Mouse (Mus musculus) erythroblast, embryonic 14.5 days (primary cell): ENCODE results near the gene Crtc3. TPM values are rescaled to one million over a fixed set of nuclear protein-coding genes. Genes with fewer than 3 reads are reported as not detected.

Experiments used
- H3K27me3 ChIP-seq: 2 replicates; pipeline ENCODE4 v1.6.1; 2012; ENCODE audit warnings: inconsistent platforms; ENCODE audit not compliant: control insufficient read depth
- H3K36me3 ChIP-seq: 2 replicates; pipeline ENCODE4 v1.6.1; 2012; ENCODE audit warnings: mild to moderate bottlenecking, inconsistent platforms; ENCODE audit not compliant: control insufficient read depth
- H3K4me1 ChIP-seq: 2 replicates; pipeline ENCODE4 v1.6.1; 2012; ENCODE audit warnings: inconsistent platforms; ENCODE audit not compliant: control insufficient read depth
- H3K4me3 ChIP-seq: replicated peaks from 2 replicates; pipeline ENCODE3; 2012; ENCODE audit warnings: moderate library complexity, mild to moderate bottlenecking, inconsistent platforms
- H3K9me3 ChIP-seq: 2 replicates; pipeline ENCODE4 v1.6.1; 2012; ENCODE audit warnings: low read length, inconsistent platforms, mixed read lengths; ENCODE audit not compliant: control insufficient read depth
- GATA1 ChIP-seq: IDR thresholded peaks from 2 replicates; pipeline ENCODE4 v1.6.1; 2012; ENCODE audit warnings: low read length, inconsistent platforms, mixed read lengths
- TAL1 ChIP-seq: IDR thresholded peaks from 3 replicates; pipeline ENCODE4 v1.6.1; 2012; ENCODE audit warnings: low read length, inconsistent platforms, mixed read lengths
- polyA plus RNA-seq: library from polyadenylated mRNA; stranded (reverse); fragments of >175 nt; gene quantifications from 2 replicates; pipeline ENCODE4 v1.2.3, GENCODE M21; 2012

Crtc3 gene
- polyA plus RNA-seq: 0.72 and 0.78 TPM in 2 replicates

GRCm38 (mm10) chr7:80688556-80689220 lies at the start of gene Crtc3:
Gene Crtc3 (minus strand): TSS chr7:80688877.
- Histone ChIP-seq H3K9me3 (no peaks in the 10 kb centered on the region), H3K4me3 (peak within 1 kb of the TSS; percentile 87), H3K27me3 (peaks cover 6% of the 10 kb centered on the region), H3K36me3 (no peaks in the 10 kb centered on the region), H3K4me1 (peaks cover 32% of the 10 kb centered on the region)
- TF ChIP-seq GATA1: no peak
- TF ChIP-seq TAL1: no peak

GRCm38 (mm10) chr7:80736199-80736598 lies 47.5 kb upstream of the Crtc3 start:
- peaks cover 23% of the 10 kb centered on the region for H3K36me3 ChIP-seq
- no peak for TF ChIP-seq GATA1
- no peak for TF ChIP-seq TAL1

GRCm38 (mm10) chr7:80732986-80733385 lies 44.3 kb upstream of the Crtc3 start:
- TF ChIP-seq TAL1 (no peak), GATA1 (no peak)
- no peaks in the 10 kb centered on the region for H3K9me3 ChIP-seq
- H3K4me1 ChIP-seq: peaks cover 15% of the 10 kb centered on the region
- no peak overlapping the region for H3K4me3 ChIP-seq
- H3K36me3 ChIP-seq: peaks cover 19% of the 10 kb centered on the region
- no peaks in the 10 kb centered on the region for H3K27me3 ChIP-seq

More at GRCm38 (mm10) chr7:80736199-80736598, 47.5 kb upstream of the Crtc3 start:
- Histone ChIP-seq H3K4me3 (no peak overlapping the region), H3K4me1 (peaks cover 4% of the 10 kb centered on the region), H3K9me3 (no peaks in the 10 kb centered on the region), H3K27me3 (no peaks in the 10 kb centered on the region)

- peaks cover 25% of the 10 kb centered on the region for H3K36me3 ChIP-seq
- peaks cover 11% of the 10 kb centered on the region for H3K4me1 ChIP-seq
- no peak for TF ChIP-seq TAL1
- TF ChIP-seq GATA1: no peak
- no peaks in the 10 kb centered on the region for H3K27me3 ChIP-seq
- no peaks in the 10 kb centered on the region for H3K9me3 ChIP-seq
- H3K4me3 ChIP-seq: no peak overlapping the region
These were observed 41.0 kb upstream of the Crtc3 start for GRCm38 (mm10) chr7:80729662-80730061.

- peaks cover 16% of the 10 kb centered on the region for H3K36me3 ChIP-seq
- TF ChIP-seq GATA1 (no peak), TAL1 (no peak)
- no peaks in the 10 kb centered on the region for H3K27me3 ChIP-seq
- H3K4me3 ChIP-seq: no peak overlapping the region
- no peaks in the 10 kb centered on the region for H3K9me3 ChIP-seq
- peaks cover 40% of the 10 kb centered on the region for H3K4me1 ChIP-seq
These were observed 32.4 kb upstream of the Crtc3 start for GRCm38 (mm10) chr7:80721041-80721440.

- TF ChIP-seq GATA1 (no peak), TAL1 (no peak)
- Histone ChIP-seq H3K27me3 (no peaks in the 10 kb centered on the region), H3K36me3 (peaks cover 16% of the 10 kb centered on the region), H3K4me1 (peaks cover 51% of the 10 kb centered on the region), H3K4me3 (no peak overlapping the region), H3K9me3 (no peaks in the 10 kb centered on the region)
These were observed 30.9 kb upstream of the Crtc3 start for GRCm38 (mm10) chr7:80719582-80719981.

GRCm38 (mm10) chr7:80719038-80719437 lies 30.4 kb upstream of the Crtc3 start:
- H3K4me1 ChIP-seq: peaks cover 51% of the 10 kb centered on the region
- no peak for TF ChIP-seq TAL1
- TF ChIP-seq GATA1: no peak
- no peak overlapping the region for H3K4me3 ChIP-seq
- no peaks in the 10 kb centered on the region for H3K27me3 ChIP-seq
- H3K36me3 ChIP-seq: peaks cover 16% of the 10 kb centered on the region
- no peaks in the 10 kb centered on the region for H3K9me3 ChIP-seq

GRCm38 (mm10) chr7:80718471-80718870 lies 29.8 kb upstream of the Crtc3 start:
- Histone ChIP-seq H3K9me3 (no peaks in the 10 kb centered on the region), H3K4me3 (no peak overlapping the region), H3K4me1 (peaks cover 51% of the 10 kb centered on the region), H3K36me3 (peaks cover 16% of the 10 kb centered on the region), H3K27me3 (no peaks in the 10 kb centered on the region)
- no peak for TF ChIP-seq TAL1
- TF ChIP-seq GATA1: no peak

GRCm38 (mm10) chr7:80716758-80717157 lies 28.1 kb upstream of the Crtc3 start:
- peaks cover 11% of the 10 kb centered on the region for H3K36me3 ChIP-seq
- no peak for TF ChIP-seq GATA1
- H3K9me3 ChIP-seq: no peaks in the 10 kb centered on the region
- H3K4me3 ChIP-seq: no peak overlapping the region
- H3K4me1 ChIP-seq: peaks cover 51% of the 10 kb centered on the region
- no peaks in the 10 kb centered on the region for H3K27me3 ChIP-seq

- Histone ChIP-seq H3K36me3 (peaks cover 11% of the 10 kb centered on the region), H3K9me3 (no peaks in the 10 kb centered on the region), H3K4me1 (peaks cover 47% of the 10 kb centered on the region), H3K27me3 (no peaks in the 10 kb centered on the region), H3K4me3 (no peak overlapping the region)
- TF ChIP-seq GATA1 (no peak), TAL1 (no peak)
These were observed 26.6 kb upstream of the Crtc3 start for GRCm38 (mm10) chr7:80715306-80715705.
